Comparison of ENCODE assay signal across 8 mouse cellular contexts in the genomic region with DNA sequence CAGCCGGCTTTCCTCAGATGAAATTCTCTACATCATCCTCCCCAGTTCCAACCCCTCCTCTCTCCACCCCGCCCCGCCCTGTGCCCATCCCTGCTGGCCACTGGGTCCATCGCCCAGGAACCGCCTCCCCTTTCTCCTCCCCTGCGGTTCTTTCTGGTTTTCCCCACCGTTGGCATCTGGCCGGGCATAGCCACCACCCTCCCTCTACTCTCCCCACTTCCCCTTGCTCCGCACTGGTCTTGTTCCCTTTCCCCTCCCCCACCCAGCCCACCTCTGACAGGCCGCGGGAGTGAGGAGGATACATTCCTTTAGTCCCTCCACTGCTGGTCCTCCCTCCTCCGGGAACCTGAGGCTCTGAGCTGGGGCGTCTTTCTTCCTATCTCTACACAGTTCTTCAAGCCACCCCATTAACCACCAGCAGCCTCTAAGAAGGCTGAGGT. TPM values are rescaled to one million over a fixed set of nuclear protein-coding genes. Genes with fewer than 3 reads are reported as not detected.
A peak's percentile ranks its signal among the peaks of the same experiment; 100 is the strongest.
DNase-seq lines count a peak whose midpoint lies in the region; ATAC-seq and TF ChIP-seq lines count a peak whose summit lies in the region.

No protein-coding gene starts in this region.

- H3K4me2 ChIP-seq in liver, embryonic 15.5 days: no peak overlapping the region
- H3K4me2 ChIP-seq in stomach, postnatal 0 days (replicated peaks; ENCODE audit: low read depth): peak overlapping the region; percentile 70; the same call in 1 of the 2 replicates

- WGBS in liver, embryonic 15.5 days (ENCODE audit: insufficient replicate concordance): 5% methylated on average over 13 of the region's 13 CpGs
- 4% methylated on average over 12 of the region's 13 CpGs for WGBS in stomach, postnatal 0 days

- H3K4me3 ChIP-seq in liver, embryonic 15.5 days (replicated peaks): no peak overlapping the region
- 0 out of 2 replicates have a peak overlapping the region, but pooled peaks have one; percentile 48 for H3K4me3 ChIP-seq in stomach, postnatal 0 days (ENCODE audit: low read depth, low read length)

- no peak for TF ChIP-seq EP300 in stomach, postnatal 0 days (optimal IDR thresholded peaks at IDR 0.05)

- H3K9ac ChIP-seq in liver, embryonic 15.5 days: no peak overlapping the region
- no peak overlapping the region for H3K9ac ChIP-seq in stomach, postnatal 0 days (ENCODE audit: low read length)

- H3K27me3 ChIP-seq in liver, embryonic 15.5 days: peaks cover 79% of the 10 kb centered on the region
- H3K27me3 ChIP-seq in stomach, postnatal 0 days (ENCODE audit: control insufficient read depth, insufficient read depth, low read length): no peaks in the 10 kb centered on the region

- H3K27ac ChIP-seq in liver, embryonic 15.5 days (replicated peaks): no peak overlapping the region
- H3K27ac ChIP-seq in stomach, postnatal 0 days (replicated peaks): no peak overlapping the region

- ATAC-seq in liver, embryonic 15.5 days (ENCODE audit: insufficient read depth): peak; percentile 49
- ATAC-seq in stomach, postnatal 0 days (ENCODE audit: low FRiP score, low TSS enrichment): 0 out of 2 replicates have a peak, but pooled peaks have one; percentile 43
- ATAC-seq in megakaryocyte-erythroid progenitor cell, adult 5-6 weeks (replicated peaks; ENCODE audit: low FRiP score, low TSS enrichment, poor library complexity, severe bottlenecking): no peak

- H3K4me1 ChIP-seq in liver, embryonic 15.5 days (replicated peaks): peaks cover 19% of the 10 kb centered on the region
- H3K4me1 ChIP-seq in stomach, postnatal 0 days (replicated peaks; ENCODE audit: control insufficient read depth, insufficient read depth): no peaks in the 10 kb centered on the region

- DNase-seq in adrenal gland, postnatal 10 days: peak; percentile 3
- no peak for DNase-seq in adrenal gland, postnatal 14 days
- DNase-seq in right cerebral cortex, postnatal 4 days: peak; percentile 49
- DNase-seq in right cerebral cortex, adult 18-20 months: no peak
- peak; percentile 11 to 23 for DNase-seq in gastrocnemius, postnatal 4 days (ENCODE audit: low spot score in 2 of 2)
- DNase-seq in stomach, postnatal 0 days (ENCODE audit: low spot score): no peak

- H3K36me3 ChIP-seq in liver, embryonic 15.5 days (replicated peaks): no peaks in the 10 kb centered on the region
- H3K36me3 ChIP-seq in stomach, postnatal 0 days (ENCODE audit: control insufficient read depth, insufficient read depth, low read length): no peaks in the 10 kb centered on the region

- no peaks in the 10 kb centered on the region for H3K9me3 ChIP-seq in liver, embryonic 15.5 days (replicated peaks)
- H3K9me3 ChIP-seq in stomach, postnatal 0 days (ENCODE audit: control insufficient read depth, low read length): no peaks in the 10 kb centered on the region

- TF ChIP-seq CTCF in stomach, postnatal 0 days (IDR thresholded peaks at IDR 0.05; ENCODE audit: low read depth): no peak

RNA-seq across cellular contexts. Expression of gene Cadm3, which starts 1.5 kb away (rescaled TPM):
- 10 to 100 TPM; 13.5 to 19.4 TPM for total RNA-seq in adrenal gland, postnatal 10 days (2021)
- 9.7 and 11.2 TPM in 2 replicates for total RNA-seq in adrenal gland, postnatal 14 days (2021)
- 10 to 100 TPM; 28.7 to 33.7 TPM for total RNA-seq in gastrocnemius, postnatal 4 days (2021)
- polyA plus RNA-seq in liver, embryonic 15.5 days (2015; fragmentation: Nextera tagmentation; extraction: Ambion mirVana): 1.7 and 2.0 TPM in 2 replicates
- polyA plus RNA-seq in stomach, postnatal 0 days (2015; fragmentation: Nextera tagmentation; extraction: Ambion mirVana): 0.99 and 1.4 TPM in 2 replicates
- total RNA-seq in megakaryocyte-erythroid progenitor cell, adult 5-6 weeks (2014; fragmentation: Nextera tagmentation): not detected in 2 replicates
- total RNA-seq in megakaryocyte-erythroid progenitor cell, adult 5-6 weeks (2017): not detected in 2 replicates

RNA-seq across cellular contexts. Expression of gene Aim2, which starts 15.3 kb away (rescaled TPM):
- 1 to 10 TPM; 3.4 to 5.1 TPM for total RNA-seq in adrenal gland, postnatal 10 days (2021)
- 0.37 and 3.0 TPM in 2 replicates for total RNA-seq in adrenal gland, postnatal 14 days (2021)
- 1 to 10 TPM in 1 of 2 experiments, under 1 TPM in 1; 0.71 to 2.9 TPM for total RNA-seq in gastrocnemius, postnatal 4 days (2021)
- 3.3 and 4.2 TPM in 2 replicates for polyA plus RNA-seq in liver, embryonic 15.5 days (2015; fragmentation: Nextera tagmentation; extraction: Ambion mirVana)
- 3.9 and 4.7 TPM in 2 replicates for polyA plus RNA-seq in stomach, postnatal 0 days (2015; fragmentation: Nextera tagmentation; extraction: Ambion mirVana)
- total RNA-seq in megakaryocyte-erythroid progenitor cell, adult 5-6 weeks (2014; fragmentation: Nextera tagmentation): 18.1 and 20.7 TPM in 2 replicates
- 17.9 and 23.6 TPM in 2 replicates for total RNA-seq in megakaryocyte-erythroid progenitor cell, adult 5-6 weeks (2017)

RNA-seq across cellular contexts. Expression of gene Ackr1, which starts 32.4 kb away (rescaled TPM):
- 1 to 10 TPM; 4.5 to 5.5 TPM for total RNA-seq in adrenal gland, postnatal 10 days (2021)
- total RNA-seq in adrenal gland, postnatal 14 days (2021): 2.8 and 6.0 TPM in 2 replicates
- total RNA-seq in gastrocnemius, postnatal 4 days (2021): 10 to 100 TPM; 10.8 to 15.1 TPM
- 74.7 and 83.3 TPM in 2 replicates for polyA plus RNA-seq in liver, embryonic 15.5 days (2015; fragmentation: Nextera tagmentation; extraction: Ambion mirVana)
- polyA plus RNA-seq in stomach, postnatal 0 days (2015; fragmentation: Nextera tagmentation; extraction: Ambion mirVana): 0.71 and 0.85 TPM in 2 replicates
- total RNA-seq in megakaryocyte-erythroid progenitor cell, adult 5-6 weeks (2014; fragmentation: Nextera tagmentation): 0.70 and 1.1 TPM in 2 replicates
- not detected in 2 replicates for total RNA-seq in megakaryocyte-erythroid progenitor cell, adult 5-6 weeks (2017)

Comparison
In these comparisons a context has a peak if more than half of its experiments do, and no peak if none do; other contexts are left out.
1. DNase-seq: peak in adrenal gland, postnatal 10 days (single experiment), right cerebral cortex, postnatal 4 days (single experiment) and gastrocnemius, postnatal 4 days (2 of 2); none in adrenal gland, postnatal 14 days (single experiment), right cerebral cortex, adult 18-20 months (single experiment) and stomach, postnatal 0 days (single experiment).
2. RNA of gene Cadm3, which starts 1.5 kb away (total RNA-seq): 28.7 to 33.7 TPM in gastrocnemius, postnatal 4 days, 13.5 to 19.4 TPM in adrenal gland, postnatal 10 days and 9.7 to 11.2 TPM in adrenal gland, postnatal 14 days; not detected in megakaryocyte-erythroid progenitor cell, adult 5-6 weeks; every median in the first group is over 10 times any median in the second.